Mouse (Mus musculus) embryonic facial prominence, embryonic 11.5 days (tissue): Measurements from ENCODE around the gene Pard3b. TPM values are rescaled to one million over a fixed set of nuclear protein-coding genes. Genes with fewer than 3 reads are reported as not detected.

Experiments used
- ATAC-seq: fragments of 200-750 bp; cut with Nextera tagmentation; replicated peaks from 2 replicates; pipeline ENCODE4 v1.8.0; 2017; ENCODE audit warnings: low read depth; ENCODE audit not compliant: insufficient number of reproducible peaks, low FRiP score, low TSS enrichment
- DNase-seq: peaks from one replicate; pipeline ENCODE4 v3.0.0-alpha.2; 2015; ENCODE audit warnings: low spot score
- H3K27ac ChIP-seq: fragments of 300-500 bp; sonication (generic); replicated peaks from 2 replicates; pipeline ENCODE4 v1.5.1; 2014; ENCODE audit warnings: mild to moderate bottlenecking, low read depth, low read length, control low read depth
- H3K27me3 ChIP-seq: fragments of 300-500 bp; sonication (generic); 2 replicates; pipeline ENCODE4 v1.6.1; 2014; ENCODE audit warnings: mild to moderate bottlenecking, low read length, moderate library complexity, mixed read lengths; ENCODE audit not compliant: control insufficient read depth, insufficient read depth
- H3K36me3 ChIP-seq: fragments of 300-500 bp; sonication (generic); replicated peaks from 2 replicates; pipeline ENCODE4 v1.6.1; 2014; ENCODE audit warnings: low read depth, mild to moderate bottlenecking, low read length, moderate library complexity, mixed read lengths; ENCODE audit not compliant: control insufficient read depth, insufficient read depth
- H3K4me1 ChIP-seq: fragments of 300-500 bp; sonication (generic); 2 replicates; pipeline ENCODE4 v1.6.1; 2014; ENCODE audit warnings: low read length, mixed read lengths; ENCODE audit not compliant: control insufficient read depth, insufficient read depth
- H3K4me2 ChIP-seq: fragments of 300-500 bp; sonication (generic); 2 replicates; pipeline ENCODE4 v1.6.1; 2014; ENCODE audit warnings: low read depth, mild to moderate bottlenecking, control low read depth, low read length, moderate library complexity
- H3K4me3 ChIP-seq: fragments of 300-500 bp; sonication (generic); 2 replicates; pipeline ENCODE4 v1.5.1; 2014; ENCODE audit warnings: low read depth, low read length, control low read depth
- H3K9ac ChIP-seq: fragments of 300-500 bp; sonication (generic); replicated peaks from 2 replicates; pipeline ENCODE4 v1.6.1; 2014; ENCODE audit warnings: mild to moderate bottlenecking, control low read depth, low read length
- H3K9me3 ChIP-seq: fragments of 300-500 bp; sonication (generic); replicated peaks from 2 replicates; pipeline ENCODE4 v1.6.1; 2016; ENCODE audit warnings: mild to moderate bottlenecking, low read length, inconsistent platforms, mixed read lengths; ENCODE audit not compliant: control insufficient read depth
- WGBS: fragments of 180-500 bp; shearing (Covaris S2); extraction: QIAGEN DNeasy Blood & Tissue Kit; methylation state at CpG from one replicate; pipeline ENCODE4 v1.1.7; 2014; 5-methylcytosine and 5-hydroxymethylcytosine counted together
- polyA plus RNA-seq: library from polyadenylated mRNA; unstranded; fragments of >200 nt; fragmentation: Nextera tagmentation; extraction: Ambion mirVana; gene quantifications from 2 replicates; pipeline ENCODE4 v1.2.1, GENCODE M21; 2014

Pard3b gene
- polyA plus RNA-seq, 1 experiment from 2014 or later: 7.7 TPM

DNA sequence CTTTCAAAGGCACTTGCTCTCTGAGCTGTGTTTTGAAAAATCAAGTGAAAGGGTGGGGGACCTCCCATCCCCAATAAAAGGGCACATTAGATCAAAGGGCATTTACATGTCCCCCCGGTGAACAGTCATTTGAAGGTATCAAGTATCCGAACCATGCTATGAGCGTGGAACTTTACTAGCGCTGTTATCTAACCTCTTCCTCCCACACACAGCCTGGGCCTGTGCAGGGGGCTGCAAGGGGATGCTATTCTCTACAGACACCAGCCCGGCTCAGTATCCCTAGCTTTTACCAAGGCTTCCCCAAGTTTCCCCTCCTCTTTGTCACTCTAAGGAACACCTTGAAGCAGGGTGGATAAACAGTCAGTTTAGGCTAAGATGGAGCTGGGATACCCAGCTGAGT lies 1010.0 kb downstream of the Pard3b start:
- Histone ChIP-seq H3K27me3 (no peaks in the 10 kb centered on the region), H3K4me2 (no peak overlapping the region), H3K9ac (no peak overlapping the region), H3K36me3 (no peaks in the 10 kb centered on the region), H3K9me3 (no peaks in the 10 kb centered on the region), H3K4me1 (peaks cover 7% of the 10 kb centered on the region), H3K4me3 (no peak overlapping the region), H3K27ac (no peak overlapping the region)
- ATAC-seq (no peak), DNase-seq (no peak)
- 12% methylated on average over 5 of the region's 5 CpGs for WGBS

GRCm38 (mm10) chr1:62650491-62650890 lies 1011.9 kb downstream of the Pard3b start:
- no peak overlapping the region for H3K27ac ChIP-seq
- H3K4me2 ChIP-seq: no peak overlapping the region
- no peaks in the 10 kb centered on the region for H3K9me3 ChIP-seq
- ATAC-seq: no peak
- peaks cover 7% of the 10 kb centered on the region for H3K4me1 ChIP-seq
- no peaks in the 10 kb centered on the region for H3K27me3 ChIP-seq
- no peaks in the 10 kb centered on the region for H3K36me3 ChIP-seq
- WGBS: 86% methylated on average over 5 of the region's 5 CpGs
- H3K9ac ChIP-seq: no peak overlapping the region
- DNase-seq: no peak
- H3K4me3 ChIP-seq: no peak overlapping the region

GRCm38 (mm10) chr1:62654436-62654835 lies 1015.8 kb downstream of the Pard3b start:
- 75% methylated on average over 6 of the region's 6 CpGs for WGBS
- no peaks in the 10 kb centered on the region for H3K4me1 ChIP-seq
- H3K27ac ChIP-seq: no peak overlapping the region
- H3K9ac ChIP-seq: no peak overlapping the region
- H3K4me3 ChIP-seq: no peak overlapping the region
- H3K9me3 ChIP-seq: no peaks in the 10 kb centered on the region
- H3K27me3 ChIP-seq: no peaks in the 10 kb centered on the region
- ATAC-seq: no peak
- H3K36me3 ChIP-seq: no peaks in the 10 kb centered on the region
- no peak for DNase-seq
- no peak overlapping the region for H3K4me2 ChIP-seq

GRCm38 (mm10) chr1:62664960-62665645 lies 1026.5 kb downstream of the Pard3b start:
- DNase-seq (peak; percentile 23), ATAC-seq (no peak)
- Histone ChIP-seq H3K4me2 (no peak overlapping the region), H3K27me3 (no peaks in the 10 kb centered on the region), H3K4me1 (no peaks in the 10 kb centered on the region), H3K4me3 (no peak overlapping the region), H3K27ac (no peak overlapping the region), H3K9me3 (no peaks in the 10 kb centered on the region), H3K9ac (no peak overlapping the region), H3K36me3 (no peaks in the 10 kb centered on the region)
- 55% methylated on average over 8 of the region's 8 CpGs for WGBS

DNA sequence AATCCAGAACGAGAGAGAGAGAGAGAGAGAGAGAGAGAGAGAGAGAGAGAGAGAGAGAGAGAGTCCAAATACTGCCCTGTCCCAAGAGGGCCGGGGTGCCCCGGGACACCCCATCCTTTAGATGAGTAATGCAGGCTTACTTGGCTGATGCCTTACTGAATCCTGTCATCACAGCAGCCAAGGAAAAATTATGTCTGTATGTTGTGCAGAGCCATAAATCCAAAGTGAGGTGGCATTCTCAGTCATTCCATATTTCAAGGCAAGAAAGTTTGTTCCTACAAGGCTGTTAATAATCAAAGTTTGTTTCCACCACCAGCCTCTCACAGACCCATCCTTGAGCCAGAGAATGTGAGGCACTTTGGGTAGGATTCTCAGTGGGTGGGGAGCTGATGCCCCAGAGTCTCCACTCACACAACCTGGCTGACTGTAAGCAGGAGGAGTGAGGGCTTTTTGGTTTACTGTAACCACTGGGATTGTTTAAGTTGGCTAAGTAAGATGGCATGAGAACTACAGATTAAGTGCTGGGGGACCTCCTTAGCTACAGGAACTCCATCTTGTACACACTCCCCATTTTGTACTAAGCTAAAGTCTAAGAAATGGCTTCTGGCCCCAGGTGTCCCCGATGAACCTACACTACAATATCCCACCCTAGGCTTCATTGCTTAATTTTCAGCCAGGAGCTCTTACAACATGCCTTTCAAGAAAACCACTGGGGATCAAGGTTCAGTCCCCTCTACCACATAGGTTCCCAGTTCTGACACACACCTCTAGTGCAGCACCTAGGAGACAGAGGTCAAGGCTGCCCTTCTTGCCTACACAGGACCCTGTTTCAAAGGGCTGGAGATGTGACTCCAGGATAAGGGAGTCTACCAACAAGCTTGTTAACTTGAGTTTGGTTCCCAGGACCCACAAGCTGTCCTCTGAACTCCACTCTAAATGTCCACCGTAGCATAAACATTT lies 1027.4 kb downstream of the Pard3b start:
- no peak overlapping the region for H3K27ac ChIP-seq
- 88% methylated on average over 5 of the region's 5 CpGs for WGBS

GRCm38 (mm10) chr1:62666780-62667179 lies 1028.2 kb downstream of the Pard3b start:
- H3K36me3 ChIP-seq: no peaks in the 10 kb centered on the region
- no peak for ATAC-seq
- H3K9ac ChIP-seq: no peak overlapping the region
- H3K4me2 ChIP-seq: no peak overlapping the region
- no peaks in the 10 kb centered on the region for H3K4me1 ChIP-seq
- 83% methylated on average over 5 of the region's 5 CpGs for WGBS
- no peaks in the 10 kb centered on the region for H3K9me3 ChIP-seq
- no peak overlapping the region for H3K4me3 ChIP-seq
- no peak for DNase-seq
- no peaks in the 10 kb centered on the region for H3K27me3 ChIP-seq
- H3K27ac ChIP-seq: no peak overlapping the region

More for the DNA sequence above, 1027.4 kb downstream of the Pard3b start:
- ATAC-seq: no peak
- H3K9ac ChIP-seq: no peak overlapping the region
- DNase-seq: no peak
- H3K4me1 ChIP-seq: no peaks in the 10 kb centered on the region
- no peak overlapping the region for H3K4me2 ChIP-seq
- no peaks in the 10 kb centered on the region for H3K27me3 ChIP-seq
- H3K4me3 ChIP-seq: no peak overlapping the region
- no peaks in the 10 kb centered on the region for H3K9me3 ChIP-seq
- H3K36me3 ChIP-seq: no peaks in the 10 kb centered on the region

DNA sequence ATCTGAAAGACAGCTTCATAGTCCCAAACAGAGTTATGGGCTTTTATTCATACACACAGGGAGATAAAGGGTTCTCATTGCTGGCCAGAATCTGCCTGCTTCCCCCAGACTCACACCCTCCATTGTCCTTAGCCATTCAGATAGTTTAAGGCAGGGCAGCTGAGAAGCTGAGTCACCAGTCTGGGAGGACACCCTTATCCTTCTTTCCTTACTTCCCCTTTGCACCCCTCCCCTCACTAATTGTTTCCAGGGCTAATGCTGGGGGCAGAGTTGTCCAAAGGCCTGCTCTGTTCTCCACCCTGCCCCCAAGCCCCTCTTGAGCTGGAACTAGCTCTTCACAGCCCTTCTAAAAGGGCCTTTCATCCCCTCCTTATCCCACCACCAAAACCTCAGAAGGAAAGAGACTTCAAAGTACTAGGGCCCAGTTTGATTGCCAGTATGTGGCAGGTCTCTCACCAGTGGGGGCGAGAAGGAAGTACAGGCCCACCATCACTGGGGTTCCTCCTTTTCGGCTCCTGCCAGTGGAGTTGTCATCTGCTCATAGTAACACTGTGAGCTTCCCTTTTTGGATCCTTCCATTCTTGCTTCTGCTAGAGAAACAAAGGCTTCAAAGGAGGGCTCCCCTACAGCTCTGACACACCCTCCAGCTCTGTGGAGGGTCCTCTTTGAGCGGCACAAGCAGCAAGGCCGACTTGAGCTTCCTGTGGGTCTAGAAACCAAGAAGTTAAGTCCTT lies 1040.2 kb downstream of the Pard3b start:
- DNase-seq (no peak), ATAC-seq (no peak)
- no peaks in the 10 kb centered on the region for H3K36me3 ChIP-seq
- no peak overlapping the region for H3K9ac ChIP-seq
- no peaks in the 10 kb centered on the region for H3K4me1 ChIP-seq
- 43% methylated on average over 4 of the region's 4 CpGs for WGBS
- no peaks in the 10 kb centered on the region for H3K27me3 ChIP-seq
- no peaks in the 10 kb centered on the region for H3K9me3 ChIP-seq
- H3K4me2 ChIP-seq: no peak overlapping the region
- no peak overlapping the region for H3K27ac ChIP-seq
- no peak overlapping the region for H3K4me3 ChIP-seq
